Comparison of ENCODE assay signal across 10 mouse cellular contexts in the genomic region with DNA sequence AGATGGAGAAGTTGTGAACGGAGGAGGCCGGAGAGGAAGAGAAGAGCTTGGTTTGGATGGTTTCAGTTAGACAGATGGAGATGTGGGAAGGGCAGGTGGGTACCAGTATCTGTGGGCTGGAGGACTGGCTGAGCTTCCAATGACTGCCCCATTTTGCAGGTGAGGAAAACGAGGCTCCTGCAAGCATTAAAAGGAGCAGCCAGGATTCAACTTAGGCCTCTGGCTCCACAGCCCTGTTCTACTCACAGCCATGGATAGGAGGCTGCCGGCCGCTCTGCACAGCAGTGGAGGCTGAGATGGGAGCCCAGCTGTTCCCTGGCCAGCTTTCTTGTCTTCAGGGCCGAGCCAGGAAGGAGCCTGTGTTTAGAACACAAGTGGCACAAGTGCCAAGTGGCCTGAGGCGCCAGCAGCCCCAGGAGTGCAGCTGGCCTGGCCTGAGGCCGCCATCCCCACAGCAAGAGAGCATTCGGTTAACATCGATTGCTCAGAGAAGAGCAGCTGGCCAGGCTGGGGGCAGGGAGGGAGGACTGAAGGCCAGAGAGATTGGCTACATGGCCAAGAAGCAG.
DNase-seq lines count a peak whose midpoint lies in the region; ATAC-seq lines count a peak whose summit lies in the region.
"Had no signal": no experiment of that assay in that cellular context is flagged by ENCODE, and none has a peak within 500 bp of the region (broad histone marks: within the 10 kb centered on the region; RNA-seq: fewer than 3 reads in every experiment).

No protein-coding gene starts in this region.

- peaks cover 30% of the 10 kb centered on the region for H3K4me1 ChIP-seq in kidney, embryonic 16.5 days (ENCODE audit: insufficient read depth, low read length)
- H3K4me1 ChIP-seq in kidney, embryonic 15.5 days: peaks cover 50% of the 10 kb centered on the region
- peaks cover 33% of the 10 kb centered on the region for H3K4me1 ChIP-seq in forebrain, embryonic 16.5 days (replicated peaks; ENCODE audit: control insufficient read depth, insufficient read depth, low read length)

- intact Hi-C loops in heart, postnatal 10 days (cut with DNase I): no loop called here

- H3K9ac ChIP-seq in kidney, embryonic 16.5 days (replicated peaks; ENCODE audit: low read length): peak overlapping the region; percentile 49; the same call in 1 of the 2 replicates
- no peak overlapping the region for H3K9ac ChIP-seq in kidney, embryonic 15.5 days
- H3K9ac ChIP-seq in forebrain, embryonic 16.5 days (replicated peaks; ENCODE audit: low read depth, low read length): no peak overlapping the region
- H3K9ac ChIP-seq: embryonic facial prominence, embryonic 12.5 days had no signal

- DNase-seq in MN1 (ENCODE audit: low spot score): peak; percentile 68
- DNase-seq in cerebellum, postnatal 10 days: peak; percentile 70 to 86
- DNase-seq in heart, postnatal 10 days: peak; percentile 62 to 66
- DNase-seq in telencephalon, adult 2 months (ENCODE audit: low read depth, low spot score): peak; percentile 72
- no peak for DNase-seq in thymus, postnatal 14 days

- H3K27ac ChIP-seq in kidney, embryonic 16.5 days (ENCODE audit: low read length): no peak overlapping the region
- H3K27ac ChIP-seq in kidney, embryonic 15.5 days: no peak overlapping the region
- H3K27ac ChIP-seq in forebrain, embryonic 16.5 days (ENCODE audit: low read length): no peak overlapping the region
- H3K27ac ChIP-seq: embryonic facial prominence, embryonic 12.5 days had no signal

- no peaks in the 10 kb centered on the region for H3K36me3 ChIP-seq in kidney, embryonic 16.5 days (ENCODE audit: insufficient read depth, low read length)
- H3K36me3 ChIP-seq in kidney, embryonic 15.5 days: no peaks in the 10 kb centered on the region
- H3K36me3 ChIP-seq in forebrain, embryonic 16.5 days (ENCODE audit: control insufficient read depth, insufficient read depth): no peaks in the 10 kb centered on the region
- H3K36me3 ChIP-seq: embryonic facial prominence, embryonic 12.5 days; G1E had no signal

- ATAC-seq in kidney, embryonic 16.5 days (ENCODE audit: low FRiP score, low TSS enrichment): no peak
- ATAC-seq in kidney, embryonic 15.5 days (replicated peaks; ENCODE audit: low FRiP score): no peak
- no peak for ATAC-seq in forebrain, embryonic 16.5 days

- no peak overlapping the region for H3K4me2 ChIP-seq in kidney, embryonic 16.5 days (replicated peaks; ENCODE audit: low read depth, low read length)
- H3K4me2 ChIP-seq in kidney, embryonic 15.5 days: no peak overlapping the region
- no peak overlapping the region for H3K4me2 ChIP-seq in forebrain, embryonic 16.5 days (ENCODE audit: low read length)
- H3K4me2 ChIP-seq: embryonic facial prominence, embryonic 12.5 days had no signal

- no peak overlapping the region for H3K4me3 ChIP-seq in kidney, embryonic 16.5 days (ENCODE audit: low read length)
- H3K4me3 ChIP-seq in kidney, embryonic 15.5 days (replicated peaks): no peak overlapping the region
- no peak overlapping the region for H3K4me3 ChIP-seq in forebrain, embryonic 16.5 days (replicated peaks; ENCODE audit: low read length)
- H3K4me3 ChIP-seq: embryonic facial prominence, embryonic 12.5 days had no signal

- 70% methylated on average over 10 of the region's 10 CpGs for WGBS in kidney, embryonic 16.5 days
- WGBS in kidney, embryonic 15.5 days: 73% methylated on average over 10 of the region's 10 CpGs
- 59% methylated on average over 10 of the region's 10 CpGs for WGBS in forebrain, embryonic 16.5 days

- H3K9me3 ChIP-seq in kidney, embryonic 16.5 days (ENCODE audit: low read length): no peaks in the 10 kb centered on the region
- no peaks in the 10 kb centered on the region for H3K9me3 ChIP-seq in kidney, embryonic 15.5 days (replicated peaks)
- H3K9me3 ChIP-seq in forebrain, embryonic 16.5 days (ENCODE audit: control insufficient read depth, low read length): no peaks in the 10 kb centered on the region
- H3K9me3 ChIP-seq: embryonic facial prominence, embryonic 12.5 days; G1E had no signal

- no peaks in the 10 kb centered on the region for H3K27me3 ChIP-seq in kidney, embryonic 16.5 days (ENCODE audit: insufficient read depth, low read length)
- peaks cover 2% of the 10 kb centered on the region; the same call in 1 of the 2 replicates for H3K27me3 ChIP-seq in kidney, embryonic 15.5 days
- H3K27me3 ChIP-seq in forebrain, embryonic 16.5 days (replicated peaks; ENCODE audit: control insufficient read depth, insufficient read depth, low read length): no peaks in the 10 kb centered on the region
- H3K27me3 ChIP-seq: embryonic facial prominence, embryonic 12.5 days had no signal
